Mouse (Mus musculus): ENCODE results near the gene Olfr406.
A peak's percentile ranks its signal among the peaks of the same experiment; 100 is the strongest.

The Olfr406 gene

GRCm38 (mm10) chr11:74259508-74259907, at the start of gene Olfr406:
Gene Olfr406 (plus strand): TSS chr11:74259808.
- no peak for DNase-seq (ENCODE audit: inconsistent age in 2 of 2, low spot score in 1 of 2)

- DNase-seq (ENCODE audit: inconsistent age in 2 of 2, low spot score in 1 of 2), result no peak
Measured at GRCm38 (mm10) chr11:74211279-74211678, 48.3 kb upstream of the Olfr406 start, which contains the start of gene Olfr43. Gene Olfr43 (minus strand): TSS chr11:74211379.

GRCm38 (mm10) chr11:74241201-74241600, 18.4 kb upstream of the Olfr406 start:
- DNase-seq (ENCODE audit: inconsistent age in 2 of 2, low spot score in 1 of 2), result peak in 1 of 2 experiments; percentile 56

GRCm38 (mm10) chr11:74283436-74283835, 23.8 kb downstream of the Olfr406 start, which contains the start of gene Olfr59:
Gene Olfr59 (plus strand): TSS chr11:74283736.
- DNase-seq (ENCODE audit: inconsistent age in 2 of 2, low spot score in 1 of 2), result no peak

- no peak for DNase-seq (ENCODE audit: inconsistent age in 2 of 2, low spot score in 1 of 2)
Measured at GRCm38 (mm10) chr11:74287256-74287655, 27.6 kb downstream of the Olfr406 start.

Measured in adrenal gland, adult (tissue).